Mouse (Mus musculus): Measurements from ENCODE around the gene Ostf1. TPM values are rescaled to one million over a fixed set of nuclear protein-coding genes. Genes with fewer than 3 reads are reported as not detected.

The Ostf1 gene
- polyA plus RNA-seq, 1 experiment from 2014 or later = 65.3 TPM

DNA sequence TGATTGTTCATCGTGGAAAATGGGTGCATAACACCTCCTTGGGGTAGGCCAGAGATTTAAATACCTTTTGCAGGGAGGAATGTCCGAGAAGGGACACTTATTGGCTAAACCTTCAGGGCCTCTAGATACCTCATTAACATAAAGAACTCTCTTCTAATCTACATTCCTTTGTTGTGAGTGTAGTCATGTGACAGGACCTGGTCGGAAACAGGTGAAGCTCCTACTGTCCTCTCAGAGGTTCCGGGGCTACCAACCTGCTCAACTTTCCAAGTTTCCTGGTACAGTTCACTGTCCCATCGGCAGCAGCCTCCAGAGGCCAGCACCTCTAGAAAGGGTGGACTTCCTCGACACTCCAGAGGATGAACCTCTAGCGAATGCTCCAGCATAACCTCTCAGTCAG lies 24.4 kb upstream of the Ostf1 start:
- ATAC-seq (ENCODE audit: low FRiP score, low read depth) = no peak
- H3K27me3 ChIP-seq = no peaks in the 10 kb centered on the region
- no peak overlapping the region for H3K27ac ChIP-seq
- no peaks in the 10 kb centered on the region for H3K9me3 ChIP-seq
- WGBS = 86% methylated on average over 7 of the region's 7 CpGs
- no peak overlapping the region for H3K4me3 ChIP-seq
- H3K4me2 ChIP-seq (replicated peaks) = no peak overlapping the region
- no peaks in the 10 kb centered on the region for H3K4me1 ChIP-seq
- no peaks in the 10 kb centered on the region for H3K36me3 ChIP-seq
- H3K9ac ChIP-seq = no peak overlapping the region

- no peaks in the 10 kb centered on the region for H3K27me3 ChIP-seq
- H3K36me3 ChIP-seq = no peaks in the 10 kb centered on the region
- no peak for ATAC-seq (ENCODE audit: low FRiP score, low read depth)
- H3K4me2 ChIP-seq (replicated peaks) = no peak overlapping the region
- WGBS = 85% methylated on average over 5 of the region's 5 CpGs
- H3K4me1 ChIP-seq = no peaks in the 10 kb centered on the region
- no peaks in the 10 kb centered on the region for H3K9me3 ChIP-seq
- H3K4me3 ChIP-seq = no peak overlapping the region
- H3K9ac ChIP-seq = no peak overlapping the region
- no peak overlapping the region for H3K27ac ChIP-seq
Observed at GRCm38 (mm10) chr19:18654984-18655383, 23.4 kb upstream of the Ostf1 start.

DNA sequence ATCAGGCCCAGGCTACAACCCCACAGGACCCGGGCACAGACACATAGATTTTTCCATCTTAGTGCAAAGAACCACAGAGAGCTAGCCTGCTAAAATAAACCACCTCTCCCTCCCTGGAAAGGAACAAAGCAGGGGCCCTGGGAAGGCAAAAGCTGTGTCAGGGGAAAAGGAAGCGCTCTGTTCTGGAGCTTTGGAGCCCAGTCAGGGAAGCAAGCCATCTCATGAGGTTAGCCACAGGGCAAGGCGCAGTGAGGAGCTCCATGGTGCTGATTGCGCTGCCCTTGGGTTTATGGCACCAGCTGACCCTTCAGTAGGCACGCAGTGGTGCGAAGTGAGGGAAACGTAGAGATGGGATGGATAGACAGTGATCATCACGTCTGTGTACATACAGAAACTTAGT lies 22.7 kb upstream of the Ostf1 start:
- H3K9ac ChIP-seq = no peak overlapping the region
- 84% methylated on average over 8 of the region's 8 CpGs for WGBS
- no peak overlapping the region for H3K4me3 ChIP-seq
- no peak overlapping the region for H3K27ac ChIP-seq
- H3K9me3 ChIP-seq = no peaks in the 10 kb centered on the region
- H3K27me3 ChIP-seq = no peaks in the 10 kb centered on the region
- H3K4me2 ChIP-seq (replicated peaks) = no peak overlapping the region
- no peaks in the 10 kb centered on the region for H3K36me3 ChIP-seq
- ATAC-seq (ENCODE audit: low FRiP score, low read depth) = no peak
- no peaks in the 10 kb centered on the region for H3K4me1 ChIP-seq

DNA sequence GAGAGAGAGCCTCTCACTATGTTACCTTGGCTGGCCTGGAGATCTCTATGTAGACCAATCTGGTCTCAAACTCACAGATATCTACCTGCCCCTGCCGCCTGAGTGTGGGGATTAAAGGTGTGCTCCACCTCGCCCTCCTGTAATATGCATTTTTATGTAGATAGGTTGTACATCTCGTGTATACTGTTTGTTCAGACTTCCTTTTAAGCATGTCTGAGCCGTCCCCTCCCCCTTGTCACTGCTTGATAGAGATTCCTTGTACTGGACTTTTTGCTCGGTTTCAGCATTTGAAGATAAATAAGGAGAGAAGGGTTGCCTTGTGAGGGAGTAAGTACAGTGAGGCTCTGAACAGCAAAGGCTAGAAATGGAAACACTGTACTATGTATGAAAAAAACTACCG lies 21.4 kb upstream of the Ostf1 start:
- no peak overlapping the region for H3K9ac ChIP-seq

GRCm38 (mm10) chr19:18652592-18652991 lies 21.0 kb upstream of the Ostf1 start:
- Histone ChIP-seq H3K36me3 (no peaks in the 10 kb centered on the region), H3K9me3 (no peaks in the 10 kb centered on the region), H3K27ac (no peak overlapping the region), H3K4me2 (replicated peaks) (no peak overlapping the region), H3K4me1 (no peaks in the 10 kb centered on the region), H3K4me3 (no peak overlapping the region), H3K9ac (no peak overlapping the region), H3K27me3 (no peaks in the 10 kb centered on the region)
- WGBS = 35% methylated on average over 4 of the region's 4 CpGs
- no peak for ATAC-seq (ENCODE audit: low FRiP score, low read depth)

More for the DNA sequence above, 21.4 kb upstream of the Ostf1 start:
- Histone ChIP-seq H3K4me1 (no peaks in the 10 kb centered on the region), H3K9me3 (no peaks in the 10 kb centered on the region), H3K27me3 (no peaks in the 10 kb centered on the region), H3K27ac (no peak overlapping the region), H3K4me2 (replicated peaks) (no peak overlapping the region), H3K4me3 (no peak overlapping the region), H3K36me3 (no peaks in the 10 kb centered on the region)
- no peak for ATAC-seq (ENCODE audit: low FRiP score, low read depth)
- 84% methylated on average over 6 of the region's 6 CpGs for WGBS

- Histone ChIP-seq H3K4me2 (replicated peaks) (no peak overlapping the region), H3K4me3 (no peak overlapping the region), H3K9ac (no peak overlapping the region), H3K27me3 (no peaks in the 10 kb centered on the region), H3K27ac (no peak overlapping the region), H3K36me3 (no peaks in the 10 kb centered on the region; the same call in 1 of the 2 replicates), H3K4me1 (no peaks in the 10 kb centered on the region), H3K9me3 (no peaks in the 10 kb centered on the region)
- 73% methylated on average over 6 of the region's 6 CpGs for WGBS
- no peak for ATAC-seq (ENCODE audit: low FRiP score, low read depth)
Observed at GRCm38 (mm10) chr19:18650473-18650872, 18.9 kb upstream of the Ostf1 start.

DNA sequence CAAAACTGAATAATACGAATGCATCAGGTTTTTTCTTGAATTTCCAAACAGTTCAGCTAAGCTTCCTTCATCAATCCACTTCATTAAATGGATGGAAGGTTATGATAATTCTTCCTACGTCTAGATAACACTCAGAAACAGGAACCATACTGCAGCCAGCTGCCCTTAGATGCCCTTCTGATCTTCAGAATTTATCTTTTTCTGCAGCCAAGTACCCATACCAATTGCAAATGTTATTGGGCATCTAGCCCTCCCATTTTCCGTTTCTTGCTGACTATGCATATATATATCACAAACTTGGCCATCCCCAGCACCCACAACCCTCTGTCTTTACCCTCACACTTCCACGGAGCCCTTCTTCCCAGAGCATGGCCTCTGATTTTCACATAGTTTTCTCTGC lies 18.3 kb upstream of the Ostf1 start:
- Histone ChIP-seq H3K27ac (no peak overlapping the region), H3K27me3 (no peaks in the 10 kb centered on the region), H3K9ac (no peak overlapping the region), H3K4me3 (no peak overlapping the region), H3K36me3 (no peaks in the 10 kb centered on the region; the same call in 1 of the 2 replicates), H3K4me1 (no peaks in the 10 kb centered on the region), H3K9me3 (no peaks in the 10 kb centered on the region), H3K4me2 (replicated peaks) (no peak overlapping the region)
- 86% methylated on average over 4 of the region's 4 CpGs for WGBS
- no peak for ATAC-seq (ENCODE audit: low FRiP score, low read depth)

GRCm38 (mm10) chr19:18648558-18648945 lies 16.9 kb upstream of the Ostf1 start:
- H3K9me3 ChIP-seq = no peaks in the 10 kb centered on the region
- no peak overlapping the region for H3K27ac ChIP-seq
- H3K36me3 ChIP-seq = no peaks in the 10 kb centered on the region; the same call in 1 of the 2 replicates
- H3K4me1 ChIP-seq = no peaks in the 10 kb centered on the region
- no peaks in the 10 kb centered on the region for H3K27me3 ChIP-seq
- 50% methylated on average over 6 of the region's 6 CpGs for WGBS
- H3K9ac ChIP-seq = no peak overlapping the region
- no peak overlapping the region for H3K4me3 ChIP-seq
- no peak for ATAC-seq (ENCODE audit: low FRiP score, low read depth)
- H3K4me2 ChIP-seq (replicated peaks) = no peak overlapping the region

DNA sequence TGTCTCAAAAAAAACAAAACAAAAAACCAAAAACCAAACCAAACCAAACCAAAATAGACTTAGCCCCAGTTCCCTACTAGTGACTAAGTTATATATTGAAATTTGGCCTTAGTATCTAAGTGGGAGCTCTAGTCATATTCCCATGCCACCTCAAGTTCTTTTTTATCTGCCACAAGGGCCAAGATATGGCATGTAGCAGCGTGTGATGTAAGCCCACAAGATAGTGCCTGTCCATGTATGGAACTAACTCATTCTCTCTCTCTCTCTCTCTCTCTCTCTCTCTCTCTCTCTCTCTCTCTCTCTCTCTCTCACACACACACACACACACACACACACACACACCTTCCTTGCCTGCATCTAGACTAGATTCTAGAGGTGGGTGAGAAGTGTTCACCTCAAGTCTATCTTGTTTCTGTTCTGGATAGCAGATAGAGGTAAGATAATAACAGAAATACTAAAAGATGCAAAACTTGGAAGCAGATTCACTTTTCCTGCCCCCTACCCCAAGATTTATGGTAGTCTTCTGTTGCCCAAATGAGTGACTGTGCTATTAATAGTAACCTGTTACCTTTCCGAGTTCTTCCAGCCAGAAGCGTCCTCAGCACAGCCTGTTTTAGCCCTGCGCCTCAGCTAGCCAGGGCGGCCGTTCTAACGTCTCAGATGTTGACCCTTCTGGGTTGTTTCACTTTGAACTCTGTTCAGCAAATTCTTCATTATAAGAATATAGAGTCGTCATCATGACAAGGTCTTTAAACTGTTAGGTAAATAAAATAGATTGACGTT lies 16.3 kb upstream of the Ostf1 start:
- H3K4me1 ChIP-seq = no peaks in the 10 kb centered on the region
- H3K9ac ChIP-seq = no peak overlapping the region
- H3K27ac ChIP-seq = no peak overlapping the region
- WGBS = 44% methylated on average over 9 of the region's 9 CpGs
- ATAC-seq (ENCODE audit: low FRiP score, low read depth) = no peak
- no peaks in the 10 kb centered on the region for H3K27me3 ChIP-seq
- H3K9me3 ChIP-seq = no peaks in the 10 kb centered on the region
- no peak overlapping the region for H3K4me2 ChIP-seq (replicated peaks)
- no peak overlapping the region for H3K4me3 ChIP-seq
- no peaks in the 10 kb centered on the region; the same call in 1 of the 2 replicates for H3K36me3 ChIP-seq

DNA sequence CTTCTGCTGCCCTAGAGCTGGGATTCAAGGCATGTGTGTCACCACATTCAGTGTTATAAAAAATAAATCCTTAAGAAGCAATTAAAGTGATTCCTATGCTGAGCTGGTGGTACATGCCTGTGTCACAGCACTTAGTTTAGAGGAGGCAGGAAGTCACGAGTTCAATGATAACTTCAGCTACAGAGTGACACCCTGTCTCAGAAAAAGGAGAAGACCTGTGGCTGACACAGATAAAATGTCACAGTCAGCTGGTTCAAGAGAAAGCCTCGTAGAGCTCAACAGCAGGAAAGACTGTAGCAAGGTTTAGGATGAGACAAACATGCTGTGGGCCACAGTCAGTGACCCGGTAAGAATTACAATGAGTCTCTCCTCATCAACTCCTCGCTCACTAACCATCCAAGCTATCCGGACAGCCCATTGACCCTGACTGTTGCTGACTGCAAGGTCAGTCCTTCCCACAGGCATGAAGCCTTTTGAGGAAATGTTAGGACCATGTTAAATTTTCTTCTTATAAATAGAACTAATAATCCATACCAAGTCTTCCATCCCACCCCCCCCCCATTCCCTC lies 15.3 kb upstream of the Ostf1 start:
- Histone ChIP-seq H3K9ac (no peak overlapping the region), H3K36me3 (peaks cover 8% of the 10 kb centered on the region; the same call in 1 of the 2 replicates), H3K27me3 (no peaks in the 10 kb centered on the region), H3K27ac (no peak overlapping the region), H3K4me3 (no peak overlapping the region), H3K9me3 (no peaks in the 10 kb centered on the region), H3K4me1 (no peaks in the 10 kb centered on the region), H3K4me2 (replicated peaks) (no peak overlapping the region)
- ATAC-seq (ENCODE audit: low FRiP score, low read depth) = no peak
- 83% methylated on average over 5 of the region's 5 CpGs for WGBS

GRCm38 (mm10) chr19:18646397-18646796 lies 14.8 kb upstream of the Ostf1 start:
- Histone ChIP-seq H3K4me3 (no peak overlapping the region), H3K4me2 (replicated peaks) (no peak overlapping the region), H3K9me3 (no peaks in the 10 kb centered on the region), H3K9ac (no peak overlapping the region), H3K4me1 (no peaks in the 10 kb centered on the region), H3K27me3 (no peaks in the 10 kb centered on the region), H3K27ac (no peak overlapping the region), H3K36me3 (peaks cover 8% of the 10 kb centered on the region; the same call in 1 of the 2 replicates)
- WGBS = 56% methylated on average over 3 of the region's 3 CpGs
- no peak for ATAC-seq (ENCODE audit: low FRiP score, low read depth)

GRCm38 (mm10) chr19:18644084-18644483 lies 12.5 kb upstream of the Ostf1 start:
- Histone ChIP-seq H3K9me3 (no peaks in the 10 kb centered on the region), H3K27me3 (no peaks in the 10 kb centered on the region), H3K36me3 (peaks cover 8% of the 10 kb centered on the region; the same call in 1 of the 2 replicates), H3K4me3 (no peak overlapping the region), H3K4me1 (peaks cover 3% of the 10 kb centered on the region; the same call in 1 of the 2 replicates), H3K27ac (no peak overlapping the region), H3K4me2 (replicated peaks) (no peak overlapping the region), H3K9ac (no peak overlapping the region)
- WGBS = 84% methylated on average over 6 of the region's 6 CpGs
- no peak for ATAC-seq (ENCODE audit: low FRiP score, low read depth)
